Mouse (Mus musculus) midbrain, embryonic 16.5 days (tissue): ENCODE data around the gene Spty2d1. TPM values are rescaled to one million over a fixed set of nuclear protein-coding genes. Genes with fewer than 3 reads are reported as not detected.
A peak's percentile ranks its signal among the peaks of the same experiment; 100 is the strongest.
"Not testable (repeated sequence)": the region's sequence is repeated elsewhere in the genome, so short reads cannot be mapped to it uniquely, and the experiment has no call there.

ENCODE experiments used
- ATAC-seq: fragments of 200-750 bp; cut with Nextera tagmentation; 2 replicates; pipeline ENCODE4 v1.8.0; 2017; ENCODE audit warnings: moderate TSS enrichment
- H3K27ac ChIP-seq: fragments of 300-500 bp; sonication (generic); 2 replicates; pipeline ENCODE4 v1.5.1; 2014; ENCODE audit warnings: mild to moderate bottlenecking, low read length, mixed read lengths
- H3K27me3 ChIP-seq: fragments of 300-500 bp; sonication (generic); 2 replicates; pipeline ENCODE4 v1.6.1; 2014; ENCODE audit warnings: low read depth, low read length, mixed read lengths; ENCODE audit not compliant: control insufficient read depth, insufficient read depth
- H3K36me3 ChIP-seq: fragments of 300-500 bp; sonication (generic); 2 replicates; pipeline ENCODE4 v1.6.1; 2014; ENCODE audit warnings: mild to moderate bottlenecking, low read length, moderate library complexity, mixed read lengths; ENCODE audit not compliant: control insufficient read depth, insufficient read depth
- H3K4me1 ChIP-seq: fragments of 300-500 bp; sonication (generic); 2 replicates; pipeline ENCODE4 v1.6.1; 2014; ENCODE audit warnings: mild to moderate bottlenecking, low read length, mixed read lengths; ENCODE audit not compliant: control insufficient read depth, insufficient read depth
- H3K4me2 ChIP-seq: fragments of 300-500 bp; sonication (generic); 2 replicates; pipeline ENCODE4 v1.6.1; 2014; ENCODE audit warnings: mild to moderate bottlenecking, low read length, mixed read lengths
- H3K4me3 ChIP-seq: fragments of 300-500 bp; sonication (generic); 2 replicates; pipeline ENCODE4 v1.5.1; 2014; ENCODE audit warnings: low read depth, mild to moderate bottlenecking, low read length, moderate library complexity, mixed read lengths
- H3K9ac ChIP-seq: fragments of 300-500 bp; sonication (generic); 2 replicates; pipeline ENCODE4 v1.6.1; 2014; ENCODE audit warnings: low read depth, low read length, mixed read lengths
- H3K9me3 ChIP-seq: fragments of 300-500 bp; sonication (generic); replicated peaks from 2 replicates; pipeline ENCODE4 v1.6.1; 2014; ENCODE audit warnings: mild to moderate bottlenecking, low read length, mixed read lengths; ENCODE audit not compliant: control insufficient read depth, poor library complexity, severe bottlenecking
- WGBS: fragments of 180-500 bp; shearing (Covaris S2); extraction: QIAGEN DNeasy Blood & Tissue Kit; methylation state at CpG from one replicate; pipeline ENCODE4 v1.1.7; 2014; 5-methylcytosine and 5-hydroxymethylcytosine counted together
- polyA plus RNA-seq: library from polyadenylated mRNA; unstranded; fragments of >200 nt; fragmentation: Nextera tagmentation; extraction: Ambion mirVana; gene quantifications from 2 replicates; pipeline ENCODE4 v1.2.1, GENCODE M21; 2015

Gene Spty2d1
- polyA plus RNA-seq, 1 experiment from 2014 or later: 7.4 TPM

- peaks cover 18% of the 10 kb centered on the region for H3K4me1 ChIP-seq
- no peaks in the 10 kb centered on the region for H3K27me3 ChIP-seq
- peak; percentile 68; the same call in 1 of the 2 replicates for ATAC-seq
- H3K27ac ChIP-seq: no peak overlapping the region
- H3K36me3 ChIP-seq: peaks cover 11% of the 10 kb centered on the region
- 43% methylated on average over 3 of the region's 3 CpGs for WGBS
- no peaks in the 10 kb centered on the region for H3K9me3 ChIP-seq
- no peak overlapping the region for H3K4me2 ChIP-seq
- no peak overlapping the region for H3K4me3 ChIP-seq
- no peak overlapping the region for H3K9ac ChIP-seq
These were observed 7.6 kb downstream of the Spty2d1 start for GRCm38 (mm10) chr7:47000644-47000983.

- H3K4me3 ChIP-seq: no peak overlapping the region
- peaks cover 11% of the 10 kb centered on the region for H3K36me3 ChIP-seq
- H3K27ac ChIP-seq: no peak overlapping the region
- H3K9ac ChIP-seq: no peak overlapping the region
- H3K27me3 ChIP-seq: no peaks in the 10 kb centered on the region
- peaks cover 14% of the 10 kb centered on the region for H3K4me1 ChIP-seq
- ATAC-seq: no peak
- H3K4me2 ChIP-seq: no peak overlapping the region
- H3K9me3 ChIP-seq: no peaks in the 10 kb centered on the region
- 83% methylated on average over 8 of the region's 8 CpGs for WGBS
These were observed 8.1 kb downstream of the Spty2d1 start for GRCm38 (mm10) chr7:46999983-47000643.

- H3K9ac ChIP-seq: no peak overlapping the region
- peaks cover 21% of the 10 kb centered on the region for H3K36me3 ChIP-seq
- no peaks in the 10 kb centered on the region for H3K9me3 ChIP-seq
- no peak overlapping the region for H3K4me2 ChIP-seq
- no peaks in the 10 kb centered on the region for H3K27me3 ChIP-seq
- H3K4me1 ChIP-seq: peaks cover 14% of the 10 kb centered on the region
- H3K4me3 ChIP-seq: no peak overlapping the region
- WGBS: 93% methylated on average over 2 of the region's 2 CpGs
- ATAC-seq: no peak
- no peak overlapping the region for H3K27ac ChIP-seq
These were observed 9.3 kb downstream of the Spty2d1 start for GRCm38 (mm10) chr7:46998942-46999341.

- H3K9ac ChIP-seq: no peak overlapping the region
- peaks cover 28% of the 10 kb centered on the region for H3K36me3 ChIP-seq
- H3K27me3 ChIP-seq: no peaks in the 10 kb centered on the region
- H3K4me1 ChIP-seq: peaks cover 14% of the 10 kb centered on the region
- no peak overlapping the region for H3K4me3 ChIP-seq
- no peak overlapping the region for H3K4me2 ChIP-seq
- H3K27ac ChIP-seq: no peak overlapping the region
- H3K9me3 ChIP-seq: no peaks in the 10 kb centered on the region
- 89% methylated on average over 21 of the region's 21 CpGs for WGBS
- no peak for ATAC-seq
These were observed 10.4 kb downstream of the Spty2d1 start for GRCm38 (mm10) chr7:46997644-46998395.

- Histone ChIP-seq H3K27me3 (no peaks in the 10 kb centered on the region), H3K27ac (no peak overlapping the region), H3K4me2 (no peak overlapping the region), H3K9me3 (no peaks in the 10 kb centered on the region), H3K4me1 (peaks cover 6% of the 10 kb centered on the region), H3K4me3 (no peak overlapping the region), H3K36me3 (peaks cover 29% of the 10 kb centered on the region), H3K9ac (no peak overlapping the region)
- WGBS: 93% methylated on average over 4 of the region's 4 CpGs
- ATAC-seq: no peak
These were observed 11.2 kb downstream of the Spty2d1 start for GRCm38 (mm10) chr7:46997008-46997407.

- H3K27me3 ChIP-seq: no peaks in the 10 kb centered on the region
- no peaks in the 10 kb centered on the region for H3K4me1 ChIP-seq
- ATAC-seq: no peak
- 95% methylated on average over 3 of the region's 3 CpGs for WGBS
- H3K27ac ChIP-seq: no peak overlapping the region
- H3K9me3 ChIP-seq: no peaks in the 10 kb centered on the region
- no peak overlapping the region for H3K9ac ChIP-seq
- H3K36me3 ChIP-seq: peaks cover 34% of the 10 kb centered on the region
- H3K4me2 ChIP-seq: no peak overlapping the region
- H3K4me3 ChIP-seq: no peak overlapping the region
These were observed 12.7 kb downstream of the Spty2d1 start for GRCm38 (mm10) chr7:46995558-46995957.

- H3K4me2 ChIP-seq: no peak overlapping the region
- H3K27ac ChIP-seq: no peak overlapping the region
- ATAC-seq: no peak
- H3K36me3 ChIP-seq: peaks cover 32% of the 10 kb centered on the region
- no peaks in the 10 kb centered on the region for H3K27me3 ChIP-seq
- 86% methylated on average over 8 of the region's 8 CpGs for WGBS
- no peak overlapping the region for H3K4me3 ChIP-seq
- H3K9me3 ChIP-seq: no peaks in the 10 kb centered on the region
- H3K4me1 ChIP-seq: no peaks in the 10 kb centered on the region
- H3K9ac ChIP-seq: no peak overlapping the region
These were observed 15.1 kb downstream of the Spty2d1 start for GRCm38 (mm10) chr7:46993079-46993478.

GRCm38 (mm10) chr7:46989387-46989786, 18.8 kb downstream of the Spty2d1 start:
- H3K27me3 ChIP-seq, H3K27ac ChIP-seq, H3K4me2 ChIP-seq, H3K9me3 ChIP-seq, H3K4me1 ChIP-seq, ATAC-seq, H3K4me3 ChIP-seq, H3K9ac ChIP-seq: not testable (repeated sequence)
- WGBS: 81% methylated on average over 4 of the region's 4 CpGs
- peaks cover 17% of the 10 kb centered on the region for H3K36me3 ChIP-seq

GRCm38 (mm10) chr7:46987073-46987472, 21.1 kb downstream of the Spty2d1 start:
- no peaks in the 10 kb centered on the region for H3K27me3 ChIP-seq
- H3K4me3 ChIP-seq: no peak overlapping the region

More at GRCm38 (mm10) chr7:46987073-46987472, 21.1 kb downstream of the Spty2d1 start:
- H3K4me1 ChIP-seq: no peaks in the 10 kb centered on the region
- no peaks in the 10 kb centered on the region for H3K9me3 ChIP-seq
- H3K36me3 ChIP-seq: 0 out of 2 replicates have a peak, but pooled peaks cover 5% of the 10 kb centered on the region
- H3K4me2 ChIP-seq: no peak overlapping the region
- no peak for ATAC-seq
- no peak overlapping the region for H3K27ac ChIP-seq
- WGBS: 68% methylated on average over 2 of the region's 2 CpGs
- no peak overlapping the region for H3K9ac ChIP-seq
